Mouse (Mus musculus) spleen, adult 2 months (tissue): ENCODE results near the gene Sbno2. TPM values are rescaled to one million over a fixed set of nuclear protein-coding genes. Genes with fewer than 3 reads are reported as not detected.

ENCODE experiments used
- DNase-seq, 2 experiments: peaks; one replicate each; pipeline versions ENCODE4 v3.0.0 to v3.0.0-alpha.2; 2012 to 2021; ENCODE audit warnings: low spot score in 2 of 2, low read depth in 1 of 2
- H3K27ac ChIP-seq: fragments of 200-500 bp; 2 replicates; pipeline ENCODE4 v1.5.1; 2012; ENCODE audit warnings: low read length, inconsistent platforms; ENCODE audit not compliant: insufficient read depth
- H3K27me3 ChIP-seq: fragments of 200-500 bp; 2 replicates; pipeline ENCODE4 v1.6.1; 2012; ENCODE audit warnings: mild to moderate bottlenecking, moderate library complexity, low read length, inconsistent platforms; ENCODE audit not compliant: control insufficient read depth, insufficient read depth
- H3K36me3 ChIP-seq: fragments of 200-500 bp; 2 replicates; pipeline ENCODE4 v1.6.1; 2012; ENCODE audit warnings: mild to moderate bottlenecking, low read length, inconsistent platforms; ENCODE audit not compliant: control insufficient read depth, insufficient read depth
- H3K4me1 ChIP-seq: fragments of 200-500 bp; 2 replicates; pipeline ENCODE4 v1.6.1; 2011; ENCODE audit warnings: inconsistent platforms; ENCODE audit not compliant: control insufficient read depth, insufficient read depth, insufficient read length
- H3K4me3 ChIP-seq: fragments of 200-500 bp; 2 replicates; pipeline ENCODE4 v1.5.1; 2011; ENCODE audit warnings: mild to moderate bottlenecking, inconsistent platforms; ENCODE audit not compliant: insufficient read depth, insufficient read length; ENCODE audit errors: extremely low read depth
- CTCF ChIP-seq: fragments of 200-500 bp; IDR thresholded peaks from 2 replicates; pipeline ENCODE4 v1.5.1; 2011; ENCODE audit warnings: mild to moderate bottlenecking, inconsistent platforms; ENCODE audit not compliant: insufficient read depth, insufficient read length, insufficient replicate concordance; ENCODE audit errors: extremely low read depth
- POLR2A ChIP-seq: fragments of 200-500 bp; IDR thresholded peaks from 2 replicates; pipeline ENCODE4 v1.6.1; 2011; ENCODE audit warnings: low read depth, low read length, inconsistent platforms
- WGBS: fragments of 180-500 bp; shearing (Covaris S2); methylation state at CpG from one replicate; pipeline ENCODE4 v1.1.7; 2018; 5-methylcytosine and 5-hydroxymethylcytosine counted together
- polyA plus RNA-seq: library from polyadenylated mRNA; depleted of rRNA; stranded (reverse); fragments of >200 nt; gene quantifications from 2 replicates; pipeline ENCODE4 v1.2.3, GENCODE M21; 2012; rRNA removed

Sbno2 gene
- polyA plus RNA-seq = 95.0 and 122 TPM in 2 replicates

DNA sequence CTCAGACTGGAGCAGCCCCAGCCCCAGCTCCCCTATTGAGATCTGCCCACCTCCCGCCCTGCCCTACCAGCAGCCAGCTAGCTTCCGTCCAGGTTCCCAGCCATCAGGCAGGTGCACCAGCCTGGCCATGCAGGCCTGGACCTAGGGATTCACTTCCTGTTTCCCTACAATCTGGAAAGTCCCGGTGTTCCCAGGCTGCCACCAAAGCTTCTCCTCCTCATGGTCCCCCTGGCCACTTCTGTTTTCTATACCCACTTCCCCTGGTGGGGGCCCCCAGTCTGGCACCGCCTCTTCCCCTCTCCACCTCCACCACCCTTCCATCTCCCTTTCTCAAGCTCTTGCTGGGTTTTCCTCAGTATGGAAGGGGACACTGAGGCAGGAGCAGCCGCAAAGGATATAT, at the start of gene Sbno2:
Gene Sbno2, minus strand, starts transcription at position 112 of the 400 bp plus-strand sequence.
- TF ChIP-seq CTCF = no peak
- TF ChIP-seq POLR2A = no peak
- Histone ChIP-seq H3K36me3 (no peaks in the 10 kb centered on the region), H3K27ac (peak within 1 kb of the TSS; percentile 39), H3K4me1 (peaks cover 26% of the 10 kb centered on the region; the same call in 1 of the 2 replicates), H3K4me3 (no peak within 1 kb of the TSS), H3K27me3 (no peaks in the 10 kb centered on the region)
- 36% methylated on average over 5 of the region's 5 CpGs for WGBS
- DNase-seq = peak in 1 of 2 experiments; percentile 42

DNA sequence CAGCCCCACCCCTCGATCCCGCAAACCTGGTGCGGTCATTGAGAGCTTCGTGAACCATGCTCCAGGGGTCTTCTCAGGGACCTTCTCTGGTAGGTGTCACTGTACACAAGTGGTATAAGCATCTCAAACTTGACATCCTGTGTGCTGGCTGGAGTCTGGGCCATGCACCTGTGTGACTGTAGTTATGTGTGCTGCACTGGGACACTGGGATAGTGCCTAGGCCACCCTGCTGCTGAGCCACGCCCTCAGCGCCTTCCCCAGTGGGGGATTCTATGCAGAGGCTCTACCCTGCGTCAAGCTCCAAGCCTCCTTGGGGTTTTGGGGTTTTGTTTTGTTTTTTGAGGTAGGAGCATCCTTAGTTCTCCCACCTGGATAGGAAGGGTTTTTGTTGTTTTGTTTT, 49.0 kb upstream of the Sbno2 start:
- 0 out of 2 replicates have a peak overlapping the region, but pooled peaks have one; percentile 4 for H3K27ac ChIP-seq
- peaks cover 54% of the 10 kb centered on the region for H3K36me3 ChIP-seq
- TF ChIP-seq CTCF (no peak), POLR2A (no peak)
- no peak for DNase-seq
- H3K4me1 ChIP-seq = peaks cover 37% of the 10 kb centered on the region
- no peaks in the 10 kb centered on the region for H3K27me3 ChIP-seq
- H3K4me3 ChIP-seq = no peak overlapping the region
- WGBS = 94% methylated on average over 7 of the region's 7 CpGs

DNA sequence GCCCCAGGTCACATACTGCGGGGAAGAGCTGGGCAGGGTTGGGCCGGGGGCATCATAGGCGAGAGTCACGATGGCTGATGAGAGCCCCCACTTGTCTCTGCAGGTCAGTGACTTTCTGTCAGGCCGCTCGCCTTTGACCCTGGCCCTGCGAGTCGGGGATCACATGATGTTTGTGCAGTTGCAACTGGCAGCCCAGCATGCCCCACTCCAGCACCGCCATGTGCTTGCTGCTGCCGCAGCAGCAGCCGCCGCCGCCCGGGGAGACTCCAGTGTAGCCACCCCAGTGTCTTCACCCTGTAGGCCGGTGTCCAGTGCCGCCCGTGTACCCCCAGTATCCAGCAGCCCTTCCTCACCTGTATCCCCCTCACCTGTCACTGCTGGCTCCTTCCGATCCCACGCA, 48.3 kb upstream of the Sbno2 start:
- no peak overlapping the region for H3K4me3 ChIP-seq
- peaks cover 30% of the 10 kb centered on the region for H3K4me1 ChIP-seq
- 91% methylated on average over 19 of the region's 19 CpGs for WGBS
- 0 out of 2 replicates have a peak overlapping the region, but pooled peaks have one; percentile 96 for H3K27ac ChIP-seq
- H3K27me3 ChIP-seq = no peaks in the 10 kb centered on the region
- TF ChIP-seq POLR2A = no peak
- TF ChIP-seq CTCF = no peak
- DNase-seq = no peak
- peaks cover 54% of the 10 kb centered on the region for H3K36me3 ChIP-seq

- peak overlapping the region; percentile 77; the same call in 1 of the 2 replicates for H3K4me3 ChIP-seq
- peaks cover 54% of the 10 kb centered on the region for H3K36me3 ChIP-seq
- WGBS = 32% methylated on average over 3 of the region's 3 CpGs
- TF ChIP-seq CTCF = no peak
- no peak for TF ChIP-seq POLR2A
- DNase-seq = peak in 1 of 2 experiments; percentile 56
- peak overlapping the region; percentile 96 for H3K27ac ChIP-seq
- H3K4me1 ChIP-seq = peaks cover 31% of the 10 kb centered on the region
- H3K27me3 ChIP-seq = no peaks in the 10 kb centered on the region
Observed at GRCm38 (mm10) chr10:80152873-80153260, 47.5 kb upstream of the Sbno2 start.

DNA sequence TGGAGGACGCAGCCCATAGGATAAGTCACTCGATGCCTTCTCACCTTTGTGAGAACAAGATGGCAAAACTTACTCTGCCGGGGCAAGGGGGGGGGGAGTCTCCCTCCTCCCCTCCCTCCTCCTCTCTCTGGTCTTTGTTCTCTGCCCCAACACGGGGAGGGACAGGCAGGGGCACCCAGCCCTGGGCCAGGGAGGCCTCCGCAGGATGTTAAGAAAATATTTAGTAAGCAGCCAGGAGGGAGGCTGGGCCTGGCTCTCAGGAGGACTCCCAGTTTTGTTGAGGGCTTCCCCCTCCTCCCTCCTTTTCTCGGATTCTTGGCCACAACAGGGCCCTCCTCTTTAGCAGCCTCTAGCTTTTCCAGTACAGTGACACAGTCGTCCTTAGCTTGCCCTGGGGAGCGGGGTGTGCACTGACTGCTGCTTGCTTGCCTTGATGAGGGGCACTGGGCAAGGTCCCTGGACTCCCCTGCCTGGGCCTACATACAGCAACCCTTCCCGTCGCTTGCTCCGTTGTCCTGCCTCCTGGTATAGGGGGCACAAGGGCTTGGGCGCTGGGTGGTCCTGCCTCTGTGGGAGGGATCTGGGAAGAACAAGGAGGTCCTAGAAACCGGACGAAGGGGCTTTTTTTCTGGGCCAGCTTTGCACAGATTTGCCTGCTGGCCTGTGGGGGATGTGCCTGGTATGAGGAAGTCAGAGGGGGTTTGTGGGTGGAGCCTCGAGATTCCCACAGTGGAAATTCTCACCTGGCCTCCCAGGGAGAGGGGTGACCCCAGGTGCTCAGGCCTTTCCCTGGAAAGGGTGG, 46.9 kb upstream of the Sbno2 start:
- Histone ChIP-seq H3K36me3 (peaks cover 54% of the 10 kb centered on the region), H3K4me1 (peaks cover 32% of the 10 kb centered on the region)
- 18% methylated on average over 15 of the region's 15 CpGs for WGBS

DNA sequence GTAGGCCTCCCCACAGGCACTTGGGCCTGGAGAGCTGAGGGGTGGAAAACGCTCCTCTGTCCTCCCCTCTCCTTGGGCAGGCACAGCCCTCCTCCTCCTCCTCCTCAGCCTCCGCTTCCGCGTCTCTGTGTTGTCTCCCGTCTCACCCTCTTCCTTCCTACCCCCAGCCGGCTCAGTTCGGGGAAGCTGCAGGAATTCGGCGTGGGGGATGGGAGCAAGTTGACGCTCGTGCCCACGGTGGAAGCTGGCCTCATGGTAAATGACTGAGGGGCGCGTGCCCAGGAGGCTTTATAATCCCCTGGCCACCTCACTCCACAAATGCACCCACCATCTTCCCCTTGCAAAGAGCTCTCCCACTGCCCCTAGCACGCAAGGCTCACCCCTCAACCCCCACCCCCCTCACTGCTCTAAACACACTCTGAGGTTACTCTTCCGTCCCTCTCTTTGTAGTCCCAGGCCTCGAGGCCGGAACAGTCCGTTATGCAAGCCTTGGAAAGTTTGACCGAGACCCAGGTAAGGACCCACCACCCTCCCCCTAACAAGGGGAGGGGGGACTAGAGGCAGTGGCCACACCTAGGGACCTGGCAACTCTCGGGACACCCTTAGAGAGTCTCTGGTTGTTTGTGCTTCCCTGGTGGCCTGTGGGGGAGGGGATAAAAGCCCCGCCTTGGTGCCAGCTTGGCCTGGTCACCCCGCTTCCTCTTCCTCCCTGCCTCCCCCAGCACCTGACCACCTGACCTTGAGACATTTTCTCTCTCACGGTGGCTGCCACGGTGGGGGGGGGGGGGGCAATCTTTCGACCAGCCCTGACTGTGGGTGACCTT, 46.1 kb upstream of the Sbno2 start:
- TF ChIP-seq CTCF (no peak), POLR2A (peak; percentile 13; the same call in 1 of the 2 replicates)
- DNase-seq = peak in 1 of 2 experiments; percentile 79
- no peaks in the 10 kb centered on the region for H3K27me3 ChIP-seq
- peaks cover 28% of the 10 kb centered on the region for H3K4me1 ChIP-seq
- peak overlapping the region; percentile 77 for H3K4me3 ChIP-seq
- 2% methylated on average over 25 of the region's 26 CpGs for WGBS
- H3K36me3 ChIP-seq = peaks cover 46% of the 10 kb centered on the region
- H3K27ac ChIP-seq = peak overlapping the region; percentile 96

More for the DNA sequence above, 46.9 kb upstream of the Sbno2 start:
- H3K27me3 ChIP-seq = no peaks in the 10 kb centered on the region
- peak overlapping the region; percentile 77; the same call in 1 of the 2 replicates for H3K4me3 ChIP-seq
- TF ChIP-seq CTCF = no peak
- no peak for TF ChIP-seq POLR2A
- peak overlapping the region; percentile 96 for H3K27ac ChIP-seq
- DNase-seq = peak in 1 of 2 experiments; percentile 51
